Mouse (Mus musculus): ENCODE results near the gene Slc35f2.

GRCm38 (mm10) chr9:53771344-53772021, at the start of gene Slc35f2:
- 0 out of 2 replicates have a peak, but pooled peaks have one; percentile 13 for TF ChIP-seq MAFK (IDR thresholded peaks at IDR 0.05; ENCODE audit: insufficient read depth, low read depth, low read length)
- TF ChIP-seq ZC3H11A (IDR thresholded peaks at IDR 0.05; ENCODE audit: borderline replicate concordance, low read depth, low read length), result no peak
- TF ChIP-seq ZNF384 (IDR thresholded peaks at IDR 0.05; ENCODE audit: low read depth, low read length), result no peak
- no peak for TF ChIP-seq CHD2 (IDR thresholded peaks at IDR 0.05; ENCODE audit: low read depth, low read length)

Measured in ES-E14 (cell line).